15 mouse cellular contexts compared by ENCODE assay signal in genomic region chr6:66154831-66155230, GRCm38 (mm10).
"Had no signal": no experiment of that assay in that cellular context is flagged by ENCODE, and none has a peak within 500 bp of the region (broad histone marks: within the 10 kb centered on the region; RNA-seq: fewer than 3 reads in every experiment).

No protein-coding gene starts in this region.

- H3K4me2 ChIP-seq: limb, embryonic 15.5 days; liver, embryonic 12.5 days; lung, embryonic 14.5 days; neural tube, embryonic 12.5 days had no signal

- ATAC-seq: hindbrain, embryonic 16.5 days; inflammation-experienced regulatory T-cells, adult 6 months; intestine, postnatal 0 days; liver, embryonic 12.5 days had no signal

- DNase-seq: kidney, adult 9 months; kidney, postnatal 36 days; lung, embryonic 14.5 days; midbrain, embryonic 14.5 days; right cerebral cortex, postnatal 4 days; spleen, adult 18-20 months had no signal

- H3K9me3 ChIP-seq: limb, embryonic 15.5 days; liver, embryonic 12.5 days; neural tube, embryonic 12.5 days had no signal

- H3K27me3 ChIP-seq: limb, embryonic 15.5 days; liver, embryonic 12.5 days; neural tube, embryonic 12.5 days had no signal

- H3K9ac ChIP-seq: limb, embryonic 15.5 days; liver, embryonic 12.5 days; lung, embryonic 14.5 days; neural tube, embryonic 12.5 days had no signal

- H3K4me1 ChIP-seq: limb, embryonic 15.5 days; liver, embryonic 12.5 days; neural tube, embryonic 12.5 days had no signal

- H3K36me3 ChIP-seq: limb, embryonic 15.5 days; liver, embryonic 12.5 days; neural tube, embryonic 12.5 days had no signal

- H3K27ac ChIP-seq: kidney, postnatal 0 days; left cerebral cortex, adult 2 months; limb, embryonic 15.5 days; liver, embryonic 12.5 days; neural tube, embryonic 12.5 days had no signal

- H3K4me3 ChIP-seq: left cerebral cortex, adult 2 months; limb, embryonic 15.5 days; liver, embryonic 12.5 days; myocyte; neural tube, embryonic 12.5 days had no signal
